Mouse (Mus musculus) forebrain, embryonic 11.5 days (tissue): ENCODE data around the gene Gsg1. TPM values are rescaled to one million over a fixed set of nuclear protein-coding genes. Genes with fewer than 3 reads are reported as not detected.

Experiments
- ATAC-seq: fragments of 200-750 bp; cut with Nextera tagmentation; replicated peaks from 2 replicates; pipeline ENCODE4 v1.8.0; 2017; ENCODE audit warnings: moderate TSS enrichment; ENCODE audit not compliant: low FRiP score
- DNase-seq: peaks from one replicate; pipeline ENCODE4 v3.0.0-alpha.2; 2017; ENCODE audit warnings: low spot score
- H3K27ac ChIP-seq: fragments of 300-500 bp; sonication (generic); 2 replicates; pipeline ENCODE4 v1.5.1; 2014; ENCODE audit warnings: low read depth, low read length
- H3K27me3 ChIP-seq: fragments of 300-500 bp; sonication (generic); 2 replicates; pipeline ENCODE4 v1.6.1; 2014; ENCODE audit warnings: mild to moderate bottlenecking, low read length, mixed read lengths; ENCODE audit not compliant: control insufficient read depth, insufficient read depth
- H3K36me3 ChIP-seq: fragments of 300-500 bp; sonication (generic); 2 replicates; pipeline ENCODE4 v1.6.1; 2014; ENCODE audit warnings: mild to moderate bottlenecking, low read length, moderate library complexity, mixed read lengths; ENCODE audit not compliant: control insufficient read depth, insufficient read depth
- H3K4me1 ChIP-seq: fragments of 300-500 bp; sonication (generic); replicated peaks from 2 replicates; pipeline ENCODE4 v1.6.1; 2014; ENCODE audit warnings: low read length, mixed read lengths; ENCODE audit not compliant: control insufficient read depth, insufficient read depth
- H3K4me2 ChIP-seq: fragments of 300-500 bp; sonication (generic); 2 replicates; pipeline ENCODE4 v1.6.1; 2014; ENCODE audit warnings: low read depth, mild to moderate bottlenecking, low read length, moderate library complexity, mixed read lengths; ENCODE audit not compliant: severe bottlenecking
- H3K4me3 ChIP-seq: fragments of 300-500 bp; sonication (generic); 2 replicates; pipeline ENCODE4 v1.5.1; 2014; ENCODE audit warnings: low read depth, low read length
- H3K9ac ChIP-seq: fragments of 300-500 bp; sonication (generic); 2 replicates; pipeline ENCODE4 v1.6.1; 2014; ENCODE audit warnings: low read length
- H3K9me3 ChIP-seq: fragments of 300-500 bp; sonication (generic); 2 replicates; pipeline ENCODE4 v1.6.1; 2016; ENCODE audit warnings: low read length, mixed read lengths; ENCODE audit not compliant: control insufficient read depth
- WGBS: fragments of 180-500 bp; shearing (Covaris S2); extraction: QIAGEN DNeasy Blood & Tissue Kit; methylation state at CpG from one replicate; pipeline ENCODE4 v1.1.7; 2014; 5-methylcytosine and 5-hydroxymethylcytosine counted together
- polyA plus RNA-seq: library from polyadenylated mRNA; unstranded; fragments of >200 nt; fragmentation: Nextera tagmentation; extraction: Ambion mirVana; gene quantifications from 2 replicates; pipeline ENCODE4 v1.2.1, GENCODE M21; 2014

The Gsg1 gene
- polyA plus RNA-seq, 1 experiment from 2014 or later = 0.99 TPM

DNA sequence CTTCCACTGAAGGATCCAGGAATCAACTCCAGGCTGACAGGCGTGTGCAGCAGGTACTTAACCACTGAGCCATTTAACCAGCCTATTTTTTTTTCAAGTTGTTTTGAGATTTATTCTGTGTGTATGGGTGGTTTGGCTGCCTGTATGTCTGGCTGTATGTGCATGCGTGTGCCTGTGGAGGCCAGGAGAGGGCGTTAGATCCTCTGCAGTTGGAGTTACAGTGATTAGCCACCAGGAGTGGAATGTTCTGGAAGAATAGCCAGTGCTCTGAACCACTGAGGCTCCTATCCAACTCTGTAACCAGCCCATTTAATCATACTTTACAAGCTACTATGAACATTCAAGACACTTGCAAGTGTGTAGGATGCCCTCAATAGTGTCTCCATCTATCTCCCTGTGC is 17.6 kb downstream of the Gsg1 start:
- WGBS = 90% methylated on average over 3 of the region's 3 CpGs
- Histone ChIP-seq H3K4me1 (no peaks in the 10 kb centered on the region), H3K4me2 (no peak overlapping the region), H3K27me3 (no peaks in the 10 kb centered on the region), H3K9me3 (no peaks in the 10 kb centered on the region), H3K27ac (no peak overlapping the region), H3K9ac (no peak overlapping the region), H3K4me3 (no peak overlapping the region), H3K36me3 (no peaks in the 10 kb centered on the region)
- no peak for ATAC-seq
- DNase-seq = no peak

DNA sequence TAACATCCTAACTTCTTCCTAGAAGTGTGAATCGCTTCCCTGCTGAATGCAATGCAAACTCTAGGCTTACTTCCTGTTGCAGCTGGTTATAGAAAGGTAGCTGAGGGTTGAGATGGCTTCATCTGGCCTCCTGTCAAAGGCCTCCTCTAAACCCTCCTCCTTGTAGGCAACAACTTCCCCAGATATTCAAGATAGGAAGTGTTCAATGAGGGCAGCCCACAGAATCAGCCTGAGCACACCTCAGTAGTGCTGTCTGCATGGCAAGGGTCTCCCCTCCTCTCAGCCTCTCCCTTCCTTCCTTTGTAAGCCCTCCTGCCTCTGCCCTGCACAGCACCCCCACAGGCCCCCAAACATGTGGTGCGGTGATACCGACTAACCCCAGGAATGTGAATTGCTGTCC is 18.4 kb downstream of the Gsg1 start:
- 95% methylated on average over 3 of the region's 3 CpGs for WGBS
- Histone ChIP-seq H3K4me3 (no peak overlapping the region), H3K36me3 (no peaks in the 10 kb centered on the region), H3K4me1 (no peaks in the 10 kb centered on the region), H3K4me2 (no peak overlapping the region), H3K9ac (no peak overlapping the region), H3K27me3 (no peaks in the 10 kb centered on the region), H3K9me3 (no peaks in the 10 kb centered on the region), H3K27ac (no peak overlapping the region)
- ATAC-seq (no peak), DNase-seq (no peak)

DNA sequence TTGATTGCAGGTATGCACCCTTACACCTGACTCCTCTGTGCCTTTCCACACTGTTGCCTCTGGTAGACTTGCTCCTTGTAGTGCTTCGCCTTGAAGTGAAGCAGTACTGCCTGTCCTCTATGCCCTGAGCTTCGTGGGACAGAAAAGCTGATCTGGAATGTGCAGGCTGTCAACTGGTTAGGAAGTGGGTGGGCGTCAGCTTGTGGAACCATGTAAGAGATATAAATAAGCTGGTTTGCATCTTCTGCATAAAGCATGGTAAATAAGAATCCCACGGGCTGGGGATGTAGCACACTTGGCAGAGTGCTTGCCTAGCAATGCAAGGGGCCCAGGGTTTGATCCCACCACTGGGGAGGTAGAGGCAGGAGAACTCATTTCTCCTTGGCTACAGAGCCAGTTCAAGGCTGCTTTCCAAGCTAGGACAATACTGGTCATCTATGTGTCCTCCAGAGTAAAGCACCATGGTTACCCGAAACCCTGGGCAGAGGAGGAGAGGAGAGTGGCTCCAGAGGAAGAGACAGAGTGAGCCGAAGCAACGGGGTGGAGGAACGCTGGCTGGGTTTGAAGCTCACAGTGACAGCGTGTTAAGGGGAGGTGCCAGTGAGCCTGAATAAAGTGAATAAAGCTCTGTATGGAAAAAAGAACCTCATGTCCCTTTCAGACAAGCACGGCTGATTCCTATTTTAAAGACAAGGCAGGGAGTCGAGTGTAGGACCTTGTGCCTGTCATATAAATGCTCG is 21.5 kb downstream of the Gsg1 start:
- no peak overlapping the region for H3K27ac ChIP-seq
- no peaks in the 10 kb centered on the region for H3K9me3 ChIP-seq
- H3K27me3 ChIP-seq = no peaks in the 10 kb centered on the region
- no peaks in the 10 kb centered on the region for H3K4me1 ChIP-seq
- no peak overlapping the region for H3K4me3 ChIP-seq
- no peak overlapping the region for H3K9ac ChIP-seq
- no peak for ATAC-seq
- H3K4me2 ChIP-seq = no peak overlapping the region
- 74% methylated on average over 12 of the region's 12 CpGs for WGBS
- H3K36me3 ChIP-seq = no peaks in the 10 kb centered on the region
- no peak for DNase-seq

DNA sequence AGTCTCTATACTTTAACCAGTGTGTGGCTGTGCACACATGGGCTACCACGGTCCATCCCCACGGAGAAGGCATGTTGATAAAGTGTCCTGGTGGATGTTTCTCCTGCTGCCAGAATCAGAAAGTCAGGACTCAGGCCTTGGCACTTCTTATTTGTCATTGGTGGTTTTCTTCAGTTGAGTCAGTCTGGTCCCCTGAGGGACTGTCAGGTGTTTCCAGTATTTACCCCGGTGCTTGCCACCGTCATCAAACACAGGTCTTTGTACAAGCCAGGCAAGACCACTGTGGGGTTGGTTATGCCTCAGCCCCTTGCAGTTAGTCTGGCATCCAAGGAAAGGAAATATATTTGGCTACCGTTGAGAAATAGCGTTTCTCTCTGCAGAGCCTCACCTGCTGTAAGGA is 23.6 kb downstream of the Gsg1 start:
- no peak overlapping the region for H3K4me3 ChIP-seq
- no peak overlapping the region for H3K27ac ChIP-seq
- no peak overlapping the region for H3K4me2 ChIP-seq
- no peak for DNase-seq
- no peaks in the 10 kb centered on the region for H3K27me3 ChIP-seq
- H3K9ac ChIP-seq = no peak overlapping the region
- 93% methylated on average over 6 of the region's 6 CpGs for WGBS
- no peaks in the 10 kb centered on the region for H3K9me3 ChIP-seq
- no peak for ATAC-seq
- H3K36me3 ChIP-seq = no peaks in the 10 kb centered on the region; the same call in 1 of the 2 replicates
- H3K4me1 ChIP-seq = no peaks in the 10 kb centered on the region

DNA sequence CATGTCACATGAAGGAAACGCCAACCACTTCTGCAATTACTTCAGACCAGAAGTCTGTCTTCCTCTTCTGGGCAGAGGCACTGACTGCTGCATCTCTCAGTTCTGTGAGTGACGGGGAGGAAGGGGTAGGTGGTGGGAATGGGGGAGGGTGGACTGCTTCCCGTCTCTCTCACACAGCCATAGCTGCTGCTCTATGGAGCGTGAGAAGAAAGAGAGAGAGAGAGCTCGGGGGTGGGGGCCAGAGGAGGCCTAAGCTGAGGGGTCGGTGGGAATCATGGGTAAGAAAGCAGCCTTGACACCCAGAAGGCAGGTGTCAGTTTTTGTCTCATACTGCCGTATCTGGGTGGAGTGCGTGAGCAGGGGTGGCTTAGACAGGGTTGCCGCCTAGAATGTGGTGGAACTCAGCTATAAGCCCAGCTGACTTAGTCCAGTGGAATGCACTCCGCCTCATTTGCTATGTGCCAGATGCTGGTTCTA is 25.6 kb downstream of the Gsg1 start:
- no peak overlapping the region for H3K4me3 ChIP-seq
- no peaks in the 10 kb centered on the region for H3K4me1 ChIP-seq
- H3K9me3 ChIP-seq = no peaks in the 10 kb centered on the region
- H3K4me2 ChIP-seq = no peak overlapping the region
- H3K27ac ChIP-seq = no peak overlapping the region
- peak; percentile 72 for ATAC-seq
- WGBS = 43% methylated on average over 10 of the region's 10 CpGs
- DNase-seq = no peak
- H3K36me3 ChIP-seq = no peaks in the 10 kb centered on the region; the same call in 1 of the 2 replicates
- no peak overlapping the region for H3K9ac ChIP-seq
- H3K27me3 ChIP-seq = no peaks in the 10 kb centered on the region

DNA sequence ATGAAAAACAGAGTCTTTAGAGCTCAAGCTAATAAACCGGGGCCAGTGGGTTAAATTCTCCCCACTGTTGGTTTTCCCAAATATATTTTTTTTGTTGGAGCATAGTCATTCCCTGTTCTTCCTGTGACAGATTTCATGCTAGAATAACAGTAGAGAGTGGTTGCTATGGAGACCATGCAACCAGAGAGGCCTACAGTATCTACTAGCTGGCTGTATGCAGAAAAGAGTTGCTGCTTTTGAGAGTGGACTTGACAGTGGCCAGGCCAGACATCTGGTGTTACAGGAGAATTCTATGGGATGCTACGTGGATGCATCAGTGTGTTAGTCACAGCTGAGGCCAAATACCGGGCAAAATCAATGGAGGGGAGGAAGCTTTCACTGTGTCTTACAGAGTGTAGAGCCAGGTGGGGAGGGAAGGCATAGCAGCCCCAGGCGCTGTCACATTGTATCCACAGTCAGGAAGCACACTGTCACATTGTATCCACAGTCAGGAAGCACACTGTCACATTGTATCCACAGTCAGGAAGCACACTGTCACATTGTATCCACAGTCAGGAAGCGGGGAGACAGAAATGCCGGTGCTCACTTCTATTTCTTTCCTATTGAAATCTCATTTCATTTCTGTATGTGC is 30.2 kb downstream of the Gsg1 start:
- whole genome bisulfite sequencing = 70% methylated on average over 6 of the region's 6 CpGs
- no peak overlapping the region for H3K4me2 ChIP-seq
- H3K4me3 ChIP-seq = no peak overlapping the region
- ATAC-seq (no peak), DNase-seq (no peak)
- H3K36me3 ChIP-seq = no peaks in the 10 kb centered on the region; the same call in 1 of the 2 replicates
- H3K4me1 ChIP-seq = no peaks in the 10 kb centered on the region
- H3K27me3 ChIP-seq = no peaks in the 10 kb centered on the region
- no peaks in the 10 kb centered on the region for H3K9me3 ChIP-seq
- no peak overlapping the region for H3K27ac ChIP-seq
- H3K9ac ChIP-seq = no peak overlapping the region

DNA sequence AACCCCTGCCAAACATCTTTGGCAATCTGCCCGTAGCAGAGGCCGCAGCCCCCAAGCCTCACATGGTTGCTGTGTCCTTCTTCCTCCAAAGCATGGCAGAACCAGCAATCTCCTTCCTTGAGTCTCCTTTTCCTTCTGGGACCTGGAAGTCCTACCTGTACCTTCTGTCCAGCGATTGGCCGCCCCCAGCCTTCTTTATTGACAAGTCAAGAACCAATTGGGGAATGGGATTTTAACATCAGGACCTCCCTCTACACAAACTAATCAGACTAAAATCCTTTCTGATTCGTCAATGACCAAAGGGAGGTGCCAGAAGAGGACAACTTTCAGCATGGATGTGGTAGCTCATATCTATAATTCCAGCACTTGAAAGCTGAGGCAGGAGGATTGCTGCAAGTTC is 34.2 kb downstream of the Gsg1 start:
- Histone ChIP-seq H3K27me3 (no peaks in the 10 kb centered on the region), H3K36me3 (no peaks in the 10 kb centered on the region; the same call in 1 of the 2 replicates), H3K4me3 (no peak overlapping the region), H3K4me1 (no peaks in the 10 kb centered on the region), H3K4me2 (no peak overlapping the region), H3K9me3 (no peaks in the 10 kb centered on the region), H3K27ac (no peak overlapping the region), H3K9ac (no peak overlapping the region)
- ATAC-seq (no peak), DNase-seq (no peak)
- 92% methylated on average over 5 of the region's 5 CpGs for WGBS

GRCm38 (mm10) chr6:135218330-135218729 is 35.8 kb downstream of the Gsg1 start:
- Histone ChIP-seq H3K36me3 (no peaks in the 10 kb centered on the region; the same call in 1 of the 2 replicates), H3K9ac (no peak overlapping the region), H3K27me3 (no peaks in the 10 kb centered on the region), H3K4me1 (no peaks in the 10 kb centered on the region), H3K4me2 (no peak overlapping the region), H3K9me3 (no peaks in the 10 kb centered on the region), H3K4me3 (no peak overlapping the region), H3K27ac (no peak overlapping the region)
- ATAC-seq = no peak
- no peak for DNase-seq
- WGBS = 86% methylated on average over 8 of the region's 8 CpGs

DNA sequence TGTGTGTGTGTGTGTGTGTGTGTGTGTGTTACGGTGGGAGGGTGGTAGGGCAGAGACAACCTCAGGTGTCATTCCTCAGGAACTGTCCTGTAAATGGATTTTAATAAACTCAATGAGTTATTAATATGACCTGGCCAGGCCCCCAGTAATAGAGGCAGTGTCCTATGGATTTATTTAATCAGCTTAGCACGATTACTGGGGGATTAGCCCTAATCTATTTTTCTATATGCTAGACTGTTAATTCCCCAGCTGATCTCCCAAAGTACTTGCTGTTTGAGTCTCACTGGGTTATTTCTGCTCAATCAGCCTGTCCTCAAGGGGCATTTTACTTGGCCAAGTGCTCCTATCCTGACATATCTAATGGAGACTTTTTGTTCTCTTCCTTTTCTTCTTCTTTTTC is 41.5 kb downstream of the Gsg1 start:
- H3K36me3 ChIP-seq = no peaks in the 10 kb centered on the region; the same call in 1 of the 2 replicates

More for the DNA sequence above, 41.5 kb downstream of the Gsg1 start:
- ATAC-seq (no peak), DNase-seq (no peak)
- no peak overlapping the region for H3K9ac ChIP-seq
- 79% methylated on average over 2 of the region's 2 CpGs for WGBS
- H3K9me3 ChIP-seq = no peaks in the 10 kb centered on the region
- no peak overlapping the region for H3K4me3 ChIP-seq
- no peaks in the 10 kb centered on the region for H3K27me3 ChIP-seq
- H3K4me1 ChIP-seq = no peaks in the 10 kb centered on the region
- H3K4me2 ChIP-seq = no peak overlapping the region
- no peak overlapping the region for H3K27ac ChIP-seq
